Mouse (Mus musculus) hindbrain, postnatal 0 days (tissue): ENCODE results near the gene Mlycd. TPM values are rescaled to one million over a fixed set of nuclear protein-coding genes. Genes with fewer than 3 reads are reported as not detected.

ENCODE experiments used
- ATAC-seq: fragments of 200-750 bp; cut with Nextera tagmentation; 2 replicates; pipeline ENCODE4 v1.8.0; 2017; ENCODE audit warnings: mild to moderate bottlenecking, moderate TSS enrichment, moderate library complexity
- DNase-seq: peaks from one replicate; pipeline ENCODE4 v3.0.0-alpha.2; 2015; ENCODE audit warnings: low spot score
- H3K27ac ChIP-seq: fragments of 300-500 bp; sonication (generic); 2 replicates; pipeline ENCODE4 v1.5.1; 2014; ENCODE audit warnings: mild to moderate bottlenecking
- H3K27me3 ChIP-seq: fragments of 300-500 bp; sonication (generic); 2 replicates; pipeline ENCODE4 v1.6.1; 2014; ENCODE audit warnings: low read length, mixed read lengths; ENCODE audit not compliant: insufficient read depth
- H3K36me3 ChIP-seq: fragments of 300-500 bp; sonication (generic); 2 replicates; pipeline ENCODE4 v1.6.1; 2014; ENCODE audit warnings: low read length, mixed read lengths; ENCODE audit not compliant: insufficient read depth
- H3K4me1 ChIP-seq: fragments of 300-500 bp; sonication (generic); 2 replicates; pipeline ENCODE4 v1.6.1; 2014; ENCODE audit warnings: antibody characterized with exemption, low read length, mixed read lengths; ENCODE audit not compliant: insufficient read depth
- H3K4me2 ChIP-seq: fragments of 300-500 bp; sonication (generic); 2 replicates; pipeline ENCODE4 v1.6.1; 2014; ENCODE audit warnings: low read depth, mild to moderate bottlenecking, low read length, moderate library complexity, mixed read lengths
- H3K4me3 ChIP-seq: fragments of 300-500 bp; sonication (generic); 2 replicates; pipeline ENCODE4 v1.5.1; 2014; ENCODE audit warnings: low read length
- H3K9ac ChIP-seq: fragments of 300-500 bp; sonication (generic); replicated peaks from 2 replicates; pipeline ENCODE4 v1.6.1; 2014; ENCODE audit warnings: mild to moderate bottlenecking, low read length, moderate library complexity, mixed read lengths
- H3K9me3 ChIP-seq: fragments of 300-500 bp; sonication (generic); 2 replicates; pipeline ENCODE4 v1.6.1; 2016; ENCODE audit warnings: low read length, mixed read lengths
- CTCF ChIP-seq: IDR thresholded peaks from 2 replicates; pipeline ENCODE4 v1.5.1; 2016; ENCODE audit warnings: antibody characterized with exemption, control low read depth, low read depth
- WGBS: fragments of 180-500 bp; shearing (Covaris S2); extraction: QIAGEN DNeasy Blood & Tissue Kit; methylation state at CpG from one replicate; pipeline ENCODE4 v1.1.7; 2014; 5-methylcytosine and 5-hydroxymethylcytosine counted together
- polyA plus RNA-seq: library from polyadenylated mRNA; unstranded; fragments of >200 nt; fragmentation: Nextera tagmentation; extraction: Ambion mirVana; gene quantifications from 2 replicates; pipeline ENCODE4 v1.2.1, GENCODE M21; 2015
- total RNA-seq: library from RNA; depleted of rRNA; stranded (reverse); fragments of >200 nt; gene quantifications from 2 replicates; pipeline ENCODE4 v1.2.3, GENCODE M21; 2014

Mlycd gene
- total and polyA plus RNA-seq, 2 experiments from 2014 or later, result 20.0 to 37.2 TPM

DNA sequence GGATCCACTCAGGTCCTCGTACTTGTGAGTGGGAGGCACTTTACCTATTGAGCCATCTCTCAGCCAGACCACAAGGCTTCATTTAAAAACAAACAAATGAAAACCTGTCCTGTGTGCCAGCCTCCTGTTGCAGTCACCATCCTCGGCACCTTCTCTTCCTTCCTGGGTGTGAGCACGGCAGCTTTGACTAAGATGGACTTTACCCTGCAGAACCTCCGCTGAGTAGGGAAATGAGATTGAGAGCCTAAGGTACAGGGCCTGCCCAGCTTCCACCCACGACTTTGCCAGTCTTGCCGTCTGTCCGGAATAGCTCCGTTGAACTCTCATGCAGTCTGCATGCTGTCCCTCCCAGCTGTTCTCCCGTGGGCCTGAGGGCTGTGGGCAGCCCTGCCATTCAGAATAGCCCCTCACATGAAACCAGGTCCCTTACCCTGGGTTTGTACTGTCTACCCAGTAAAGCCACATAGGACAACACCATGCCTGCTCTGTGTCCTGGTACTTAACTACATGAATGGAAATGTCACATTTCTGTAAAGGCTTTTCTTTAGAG lies 5.5 kb downstream of the Mlycd start:
- DNase-seq, result no peak
- Histone ChIP-seq H3K27me3 (no peaks in the 10 kb centered on the region), H3K4me2 (no peak overlapping the region), H3K27ac (no peak overlapping the region), H3K4me3 (no peak overlapping the region), H3K9me3 (no peaks in the 10 kb centered on the region), H3K4me1 (peaks cover 9% of the 10 kb centered on the region), H3K36me3 (peaks cover 9% of the 10 kb centered on the region; the same call in 1 of the 2 replicates), H3K9ac (no peak overlapping the region)
- no peak for TF ChIP-seq CTCF
- ATAC-seq, result no peak
- WGBS, result 87% methylated on average over 9 of the region's 9 CpGs

DNA sequence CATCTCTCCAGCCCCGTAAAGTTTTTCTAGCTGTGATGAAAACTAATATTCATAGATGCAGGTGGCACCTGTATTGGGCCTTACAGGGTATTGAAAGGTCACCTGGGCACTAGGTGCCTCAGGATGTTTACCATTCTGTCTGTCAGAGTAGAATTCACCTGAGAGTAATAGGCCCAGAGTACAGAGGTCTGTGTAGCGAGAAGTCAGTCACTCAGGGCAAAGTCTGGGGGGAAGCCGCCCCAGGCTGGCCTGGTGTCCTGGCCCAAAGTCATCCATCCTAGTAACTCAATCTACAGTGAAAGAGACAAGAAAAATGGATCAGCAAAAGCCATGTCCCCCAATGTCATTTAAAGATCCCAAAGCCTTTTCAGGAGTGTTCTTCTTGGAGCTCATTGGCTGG lies 6.2 kb downstream of the Mlycd start:
- Histone ChIP-seq H3K4me1 (peaks cover 2% of the 10 kb centered on the region; the same call in 1 of the 2 replicates), H3K9ac (no peak overlapping the region), H3K9me3 (no peaks in the 10 kb centered on the region), H3K27me3 (no peaks in the 10 kb centered on the region), H3K4me3 (no peak overlapping the region), H3K4me2 (no peak overlapping the region), H3K27ac (no peak overlapping the region), H3K36me3 (peaks cover 10% of the 10 kb centered on the region; the same call in 1 of the 2 replicates)
- no peak for TF ChIP-seq CTCF
- WGBS, result 87% methylated on average over 3 of the region's 3 CpGs
- no peak for DNase-seq
- ATAC-seq, result no peak

DNA sequence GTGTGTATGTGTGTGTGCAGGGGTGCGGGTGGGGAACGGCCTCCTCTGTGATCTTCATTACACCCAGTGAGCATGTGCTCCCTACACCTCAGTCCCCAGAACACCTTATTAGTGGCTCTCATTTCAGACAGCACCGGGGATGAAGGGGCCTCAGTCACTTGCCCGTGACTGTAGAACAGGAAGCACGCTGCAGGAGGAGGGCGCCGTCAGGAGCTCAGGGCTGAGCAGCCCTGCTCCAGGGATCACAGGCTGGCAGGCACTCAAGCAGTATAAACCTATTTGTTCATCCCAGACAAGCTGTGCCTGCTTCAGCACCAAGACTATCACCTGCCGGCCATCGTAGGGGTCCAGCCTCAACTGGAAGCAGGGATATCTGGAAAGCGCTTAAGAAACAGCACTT lies 9.2 kb downstream of the Mlycd start:
- Histone ChIP-seq H3K27ac (no peak overlapping the region), H3K36me3 (peaks cover 33% of the 10 kb centered on the region), H3K4me3 (no peak overlapping the region), H3K4me2 (no peak overlapping the region), H3K9ac (no peak overlapping the region), H3K27me3 (no peaks in the 10 kb centered on the region), H3K4me1 (no peaks in the 10 kb centered on the region), H3K9me3 (no peaks in the 10 kb centered on the region)
- 68% methylated on average over 10 of the region's 10 CpGs for WGBS
- DNase-seq (no peak), ATAC-seq (no peak)
- TF ChIP-seq CTCF, result no peak

DNA sequence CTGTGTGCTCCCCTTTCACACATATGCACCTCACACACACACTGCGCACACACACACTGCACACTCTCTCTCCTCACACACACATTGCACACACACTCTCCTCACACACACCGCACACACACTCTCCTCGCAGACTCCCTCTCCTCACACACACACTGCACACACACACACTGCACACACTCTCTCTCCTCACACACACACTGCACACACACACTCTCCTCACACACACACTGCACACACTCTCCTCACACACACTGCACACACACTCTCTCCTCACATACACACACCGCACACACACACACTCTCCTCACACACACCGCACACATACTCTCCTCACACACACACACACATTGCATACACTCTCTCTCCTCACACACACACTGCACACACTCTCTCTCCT lies 10.0 kb downstream of the Mlycd start:
- Histone ChIP-seq H3K4me3 (no peak overlapping the region), H3K9me3 (no peaks in the 10 kb centered on the region), H3K27me3 (no peaks in the 10 kb centered on the region), H3K4me2 (no peak overlapping the region), H3K27ac (no peak overlapping the region), H3K36me3 (peaks cover 40% of the 10 kb centered on the region), H3K9ac (no peak overlapping the region), H3K4me1 (no peaks in the 10 kb centered on the region)
- 97% methylated on average over 5 of the region's 5 CpGs for WGBS
- ATAC-seq (no peak), DNase-seq (no peak)
- no peak for TF ChIP-seq CTCF

DNA sequence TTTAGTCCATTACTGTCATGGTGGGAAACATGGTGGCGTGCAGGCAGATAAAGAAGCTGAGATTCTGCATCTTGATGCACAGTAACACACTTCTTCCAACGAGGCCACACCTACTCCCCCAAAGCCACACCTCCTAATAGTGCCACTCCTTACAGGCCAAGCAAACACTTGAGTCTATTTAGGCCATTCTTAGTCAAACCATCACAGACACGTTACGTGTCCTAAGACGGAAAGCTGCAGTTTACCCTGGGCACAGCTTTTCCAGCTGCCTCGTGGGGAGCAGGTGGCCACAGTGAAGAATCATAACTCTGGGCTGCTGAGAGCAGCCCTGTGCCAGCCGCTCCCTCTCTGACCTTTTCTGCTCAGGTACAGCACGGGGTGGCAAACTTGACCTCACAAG lies 13.6 kb downstream of the Mlycd start:
- Histone ChIP-seq H3K36me3 (peaks cover 52% of the 10 kb centered on the region), H3K4me2 (no peak overlapping the region), H3K27ac (no peak overlapping the region), H3K9me3 (no peaks in the 10 kb centered on the region), H3K4me1 (no peaks in the 10 kb centered on the region), H3K4me3 (no peak overlapping the region), H3K27me3 (no peaks in the 10 kb centered on the region), H3K9ac (no peak overlapping the region)
- ATAC-seq, result no peak
- DNase-seq, result no peak
- TF ChIP-seq CTCF, result no peak
- WGBS, result 82% methylated on average over 8 of the region's 8 CpGs

DNA sequence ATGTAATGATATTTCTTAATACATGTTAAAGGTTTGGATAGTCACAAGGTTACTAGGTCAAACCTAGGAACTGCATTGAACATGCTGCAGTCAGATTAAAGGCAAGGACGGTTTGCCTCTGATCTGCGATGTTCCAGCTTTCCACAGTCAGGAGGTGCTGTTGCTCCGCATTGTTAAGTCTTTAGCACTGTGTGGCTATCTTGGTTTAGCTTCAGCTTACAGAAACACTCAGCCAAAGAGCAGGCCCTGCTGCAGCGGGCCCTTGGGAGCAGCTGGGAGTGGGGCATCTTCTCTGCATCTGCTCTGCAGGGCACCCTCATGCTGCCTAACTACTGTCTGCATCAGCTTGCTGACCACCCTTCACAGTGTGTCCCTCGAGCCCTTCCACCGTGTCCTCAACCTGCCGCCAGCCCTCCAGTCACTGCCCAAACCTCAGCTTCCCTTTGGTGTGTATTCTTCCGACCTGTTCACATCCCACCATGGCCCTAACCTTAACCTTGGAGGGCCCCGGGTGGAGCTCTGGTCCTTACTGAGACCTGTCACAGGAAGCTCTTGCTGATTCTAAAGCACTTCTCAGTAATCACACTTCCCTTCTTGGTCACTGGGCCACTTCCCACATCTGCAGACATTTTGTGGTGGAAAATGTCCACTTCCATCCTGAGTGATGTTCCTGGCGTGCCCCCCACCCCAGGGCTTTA lies 17.5 kb downstream of the Mlycd start:
- H3K36me3 ChIP-seq, result peaks cover 41% of the 10 kb centered on the region
- ATAC-seq (no peak), DNase-seq (no peak)
- no peak overlapping the region for H3K9ac ChIP-seq
- no peaks in the 10 kb centered on the region for H3K27me3 ChIP-seq
- 61% methylated on average over 10 of the region's 10 CpGs for WGBS
- no peak overlapping the region for H3K27ac ChIP-seq
- no peak overlapping the region for H3K4me3 ChIP-seq
- H3K4me1 ChIP-seq, result no peaks in the 10 kb centered on the region
- TF ChIP-seq CTCF, result peak; percentile 42; the same call in 1 of the 2 replicates
- no peak overlapping the region for H3K4me2 ChIP-seq
- no peaks in the 10 kb centered on the region for H3K9me3 ChIP-seq
